Mouse (Mus musculus) midbrain, embryonic 13.5 days (tissue): ENCODE data around the gene Alx1. TPM values are rescaled to one million over a fixed set of nuclear protein-coding genes. Genes with fewer than 3 reads are reported as not detected.

ENCODE experiments used
- ATAC-seq: fragments of 200-750 bp; cut with Nextera tagmentation; 2 replicates; pipeline ENCODE4 v1.8.0; 2017; ENCODE audit warnings: mild to moderate bottlenecking, moderate TSS enrichment, moderate library complexity
- H3K27ac ChIP-seq: fragments of 300-500 bp; sonication (generic); 2 replicates; pipeline ENCODE4 v1.5.1; 2015; ENCODE audit warnings: inconsistent platforms, mild to moderate bottlenecking, moderate library complexity
- H3K27me3 ChIP-seq: fragments of 300-500 bp; sonication (generic); 2 replicates; pipeline ENCODE4 v1.6.1; 2015; ENCODE audit warnings: mild to moderate bottlenecking, inconsistent platforms
- H3K36me3 ChIP-seq: fragments of 300-500 bp; sonication (generic); 2 replicates; pipeline ENCODE4 v1.6.1; 2015; ENCODE audit warnings: mild to moderate bottlenecking, inconsistent platforms
- H3K4me1 ChIP-seq: fragments of 300-500 bp; sonication (generic); replicated peaks from 2 replicates; pipeline ENCODE4 v1.6.1; 2015; ENCODE audit warnings: inconsistent platforms
- H3K4me2 ChIP-seq: fragments of 300-500 bp; sonication (generic); replicated peaks from 2 replicates; pipeline ENCODE4 v1.6.1; 2015; ENCODE audit warnings: moderate library complexity, mild to moderate bottlenecking, inconsistent platforms
- H3K4me3 ChIP-seq: fragments of 300-500 bp; sonication (generic); replicated peaks from 2 replicates; pipeline ENCODE4 v1.5.1; 2015; ENCODE audit warnings: mild to moderate bottlenecking, inconsistent platforms
- H3K9ac ChIP-seq: fragments of 300-500 bp; sonication (generic); replicated peaks from 2 replicates; pipeline ENCODE4 v1.6.1; 2015; ENCODE audit warnings: mild to moderate bottlenecking, inconsistent platforms
- H3K9me3 ChIP-seq: fragments of 300-500 bp; sonication (generic); 2 replicates; pipeline ENCODE4 v1.6.1; 2016; ENCODE audit warnings: mild to moderate bottlenecking, inconsistent platforms
- WGBS: fragments of 180-500 bp; shearing (Covaris S2); methylation state at CpG from one replicate; pipeline ENCODE4 v1.1.7; 2015; 5-methylcytosine and 5-hydroxymethylcytosine counted together
- polyA plus RNA-seq: library from polyadenylated mRNA; unstranded; fragments of >200 nt; fragmentation: Nextera tagmentation; extraction: Ambion mirVana; gene quantifications from 2 replicates; pipeline ENCODE4 v1.2.1, GENCODE M21; 2015

Alx1 gene
- polyA plus RNA-seq, 1 experiment from 2014 or later = 0.38 TPM

DNA sequence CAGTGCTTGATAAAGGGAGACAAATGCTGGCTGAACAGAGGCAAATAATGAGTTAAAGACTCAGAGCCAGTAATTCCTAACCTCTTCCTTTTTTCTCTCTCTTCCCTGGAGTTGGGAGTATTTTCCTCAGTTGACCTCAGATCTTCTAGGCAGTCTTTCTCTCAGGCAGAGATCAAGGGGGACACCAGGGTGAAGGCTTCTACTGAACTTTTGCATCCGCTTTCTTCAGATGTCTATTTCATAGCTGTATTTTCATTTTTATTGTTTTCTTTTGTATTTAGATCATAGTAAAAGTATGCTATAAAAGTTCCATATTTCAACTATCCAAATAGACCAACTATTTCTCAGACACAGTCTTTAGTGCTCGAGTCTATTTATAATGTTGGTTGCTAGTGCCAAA lies 27.5 kb downstream of the Alx1 start:
- H3K27ac ChIP-seq = no peak overlapping the region
- no peak overlapping the region for H3K4me2 ChIP-seq
- ATAC-seq = no peak
- H3K36me3 ChIP-seq = no peaks in the 10 kb centered on the region
- 85% methylated on average over 2 of the region's 2 CpGs for WGBS
- H3K4me1 ChIP-seq = no peaks in the 10 kb centered on the region
- no peaks in the 10 kb centered on the region for H3K27me3 ChIP-seq
- no peaks in the 10 kb centered on the region for H3K9me3 ChIP-seq
- no peak overlapping the region for H3K9ac ChIP-seq
- no peak overlapping the region for H3K4me3 ChIP-seq

DNA sequence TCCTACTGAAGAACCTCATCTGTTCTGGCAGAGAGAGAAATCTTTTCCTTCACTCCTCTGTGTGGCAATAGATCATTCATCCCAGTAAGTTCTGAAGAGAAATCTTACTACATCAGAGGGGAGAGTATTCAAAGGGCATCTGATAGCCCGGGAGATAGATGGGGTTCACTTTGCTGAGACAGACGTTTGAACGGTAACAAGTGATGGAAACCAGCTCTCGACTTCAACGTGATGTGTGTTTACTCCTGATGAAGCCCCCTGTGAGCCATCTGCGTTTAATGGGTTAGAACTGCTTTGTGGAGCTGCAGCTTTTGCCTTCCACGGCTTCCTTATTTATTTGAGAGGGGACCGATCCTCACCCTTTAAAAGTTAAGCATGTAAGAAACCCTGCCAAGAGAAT lies 29.1 kb downstream of the Alx1 start:
- no peaks in the 10 kb centered on the region for H3K4me1 ChIP-seq
- 80% methylated on average over 8 of the region's 8 CpGs for WGBS
- H3K27me3 ChIP-seq = no peaks in the 10 kb centered on the region
- no peak overlapping the region for H3K27ac ChIP-seq
- no peak overlapping the region for H3K4me2 ChIP-seq
- no peaks in the 10 kb centered on the region for H3K36me3 ChIP-seq
- no peak for ATAC-seq
- H3K9ac ChIP-seq = no peak overlapping the region
- H3K4me3 ChIP-seq = no peak overlapping the region
- no peaks in the 10 kb centered on the region for H3K9me3 ChIP-seq

DNA sequence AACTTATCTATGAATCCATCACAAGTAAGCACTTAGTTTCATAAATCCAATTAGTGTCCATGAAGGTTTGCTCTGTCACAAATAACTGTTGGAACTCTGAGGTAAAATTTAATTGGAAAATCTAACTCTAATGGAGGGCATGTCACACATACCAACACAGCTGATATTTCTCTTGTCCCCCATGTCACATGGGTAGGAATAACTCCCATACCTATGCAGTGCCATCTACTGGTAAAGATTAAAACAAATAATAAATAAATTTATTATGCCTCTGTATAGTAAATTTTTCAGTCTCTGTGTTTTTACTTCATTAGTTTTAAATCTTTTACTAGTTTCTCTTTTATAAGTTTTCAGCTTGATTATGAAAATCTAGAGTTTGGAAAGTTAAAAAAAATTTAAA lies 30.4 kb downstream of the Alx1 start:
- Histone ChIP-seq H3K4me2 (no peak overlapping the region), H3K27me3 (no peaks in the 10 kb centered on the region), H3K4me1 (no peaks in the 10 kb centered on the region), H3K9ac (no peak overlapping the region), H3K36me3 (no peaks in the 10 kb centered on the region), H3K9me3 (no peaks in the 10 kb centered on the region), H3K4me3 (no peak overlapping the region), H3K27ac (no peak overlapping the region)
- ATAC-seq = no peak

DNA sequence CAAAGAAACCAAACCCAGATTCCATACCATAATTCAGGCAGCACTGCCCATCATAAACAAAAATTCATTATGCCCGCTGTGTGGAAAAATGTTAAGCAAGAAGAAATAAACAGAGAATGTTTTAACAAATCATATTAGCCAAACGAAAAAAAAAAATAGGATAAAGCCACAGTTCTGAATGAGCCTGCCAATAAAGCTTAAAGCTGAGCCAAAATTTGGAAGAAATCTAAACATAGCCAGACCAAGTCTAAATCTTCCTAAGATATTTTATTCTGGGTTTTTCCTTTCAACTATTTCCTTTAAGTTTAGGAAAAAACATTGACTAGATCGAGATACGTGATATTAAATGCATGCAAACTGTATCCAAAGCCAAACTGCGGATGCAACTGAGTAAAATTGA lies 54.9 kb downstream of the Alx1 start:
- no peak for ATAC-seq
- no peaks in the 10 kb centered on the region for H3K27me3 ChIP-seq
- H3K4me1 ChIP-seq = no peaks in the 10 kb centered on the region
- H3K4me3 ChIP-seq = no peak overlapping the region
- no peaks in the 10 kb centered on the region for H3K9me3 ChIP-seq
- WGBS = 91% methylated on average over 5 of the region's 5 CpGs
- H3K4me2 ChIP-seq = no peak overlapping the region
- H3K27ac ChIP-seq = no peak overlapping the region
- H3K9ac ChIP-seq = no peak overlapping the region
- no peaks in the 10 kb centered on the region for H3K36me3 ChIP-seq

DNA sequence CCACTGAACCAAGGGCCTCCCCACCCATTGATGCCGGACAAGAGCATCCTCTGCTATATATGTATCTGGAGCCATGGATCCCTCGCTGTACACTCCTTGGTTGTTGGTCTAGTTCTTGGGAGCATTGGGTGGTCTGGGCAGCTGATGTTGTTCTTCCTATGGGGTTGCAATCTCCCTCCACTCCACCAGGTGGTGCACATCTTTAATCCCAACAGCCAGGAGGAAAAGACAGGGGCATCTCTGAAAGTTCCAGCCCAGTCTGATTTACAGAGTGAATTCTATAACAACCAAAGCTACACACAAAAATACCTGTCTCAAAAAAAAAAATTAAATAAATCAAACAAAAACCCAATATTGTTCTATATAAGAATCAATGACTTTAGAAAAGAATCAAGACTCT lies 70.4 kb downstream of the Alx1 start:
- H3K9me3 ChIP-seq = no peaks in the 10 kb centered on the region
- no peak overlapping the region for H3K27ac ChIP-seq
- H3K4me3 ChIP-seq = no peak overlapping the region
- no peak overlapping the region for H3K9ac ChIP-seq
- no peaks in the 10 kb centered on the region for H3K36me3 ChIP-seq
- 86% methylated on average over 2 of the region's 2 CpGs for WGBS
- no peaks in the 10 kb centered on the region for H3K27me3 ChIP-seq
- H3K4me2 ChIP-seq = no peak overlapping the region
- ATAC-seq = no peak
- H3K4me1 ChIP-seq = no peaks in the 10 kb centered on the region

Other genes starting within 250 kb of the Alx1 start
- 2.7 and 3.1 TPM in 2 replicates for gene Lrriq1, start 206.1 kb upstream of the Alx1 start, polyA plus RNA-seq